Mouse (Mus musculus): ENCODE results near the gene Spata13.

GRCm38 (mm10) chr14:60771057-60771456 is 137.3 kb downstream of the Spata13 start:
- TF ChIP-seq CTCF (IDR thresholded peaks at IDR 0.05; ENCODE audit: low read depth) (peak; percentile 90), EP300 (optimal IDR thresholded peaks at IDR 0.05) (no peak)
